Mouse (Mus musculus): Measurements from ENCODE around the gene Foxg1.

The Foxg1 gene

GRCm38 (mm10) chr12:49386081-49386805 is 3.8 kb downstream of the Foxg1 start:
- DNase-seq: no peak

GRCm38 (mm10) chr12:49387856-49388598 is 5.6 kb downstream of the Foxg1 start:
- no peak for DNase-seq

GRCm38 (mm10) chr12:49389666-49390065 is 7.2 kb downstream of the Foxg1 start:
- DNase-seq: no peak

GRCm38 (mm10) chr12:49390257-49390656 is 7.8 kb downstream of the Foxg1 start:
- no peak for DNase-seq

GRCm38 (mm10) chr12:49390926-49391304 is 8.5 kb downstream of the Foxg1 start:
- no peak for DNase-seq

- DNase-seq: peak; percentile 40 to 67
Observed at GRCm38 (mm10) chr12:49391305-49392040, 9.0 kb downstream of the Foxg1 start.

GRCm38 (mm10) chr12:49392041-49392390 is 9.6 kb downstream of the Foxg1 start:
- DNase-seq: no peak

GRCm38 (mm10) chr12:49392876-49393275 is 10.4 kb downstream of the Foxg1 start:
- DNase-seq: no peak

- no peak for DNase-seq
Observed at GRCm38 (mm10) chr12:49393639-49394038, 11.2 kb downstream of the Foxg1 start.

GRCm38 (mm10) chr12:49394181-49394580 is 11.7 kb downstream of the Foxg1 start:
- DNase-seq: no peak

GRCm38 (mm10) chr12:49394836-49395235 is 12.4 kb downstream of the Foxg1 start:
- no peak for DNase-seq

- no peak for DNase-seq
Observed at GRCm38 (mm10) chr12:49395969-49396368, 13.5 kb downstream of the Foxg1 start.

GRCm38 (mm10) chr12:49396776-49397175 is 14.3 kb downstream of the Foxg1 start:
- no peak for DNase-seq

- no peak for DNase-seq
Observed at GRCm38 (mm10) chr12:49397443-49398162, 15.1 kb downstream of the Foxg1 start.

GRCm38 (mm10) chr12:49398163-49398540 is 15.7 kb downstream of the Foxg1 start:
- DNase-seq: no peak

- DNase-seq: no peak
Observed at GRCm38 (mm10) chr12:49398636-49399035, 16.2 kb downstream of the Foxg1 start.

GRCm38 (mm10) chr12:49399611-49400010 is 17.2 kb downstream of the Foxg1 start:
- no peak for DNase-seq

- DNase-seq: no peak
Observed at GRCm38 (mm10) chr12:49400036-49400852, 17.8 kb downstream of the Foxg1 start.

- no peak for DNase-seq
Observed at GRCm38 (mm10) chr12:49400853-49401118, 18.3 kb downstream of the Foxg1 start.

- no peak for DNase-seq
Observed at GRCm38 (mm10) chr12:49401119-49401795, 18.8 kb downstream of the Foxg1 start.

GRCm38 (mm10) chr12:49401796-49402130 is 19.3 kb downstream of the Foxg1 start:
- no peak for DNase-seq

- no peak for DNase-seq
Observed at GRCm38 (mm10) chr12:49409833-49410232, 27.4 kb downstream of the Foxg1 start.

All from kidney, adult 8-10 months (tissue).